Mouse (Mus musculus) megakaryocyte, embryonic 14.5 days (primary cell): ENCODE measurements around the gene Card6.

Source experiments
- FLI1 ChIP-seq: IDR thresholded peaks from 2 replicates; pipeline ENCODE4 v1.6.1; 2012; ENCODE audit warnings: low read length, inconsistent platforms, mixed read lengths
- GATA1 ChIP-seq: IDR thresholded peaks from 3 replicates; pipeline ENCODE4 v1.6.1; 2012; ENCODE audit warnings: mixed read lengths, low read length, inconsistent platforms, borderline replicate concordance

GRCm38 (mm10) chr15:5118626-5119025 is 10.3 kb upstream of the Card6 start:
- TF ChIP-seq GATA1 (no peak), FLI1 (no peak)
